Mouse (Mus musculus) forebrain, embryonic 10.5 days (tissue): Measurements from ENCODE around the gene Ppard. TPM values are rescaled to one million over a fixed set of nuclear protein-coding genes. Genes with fewer than 3 reads are reported as not detected.
A peak's percentile ranks its signal among the peaks of the same experiment; 100 is the strongest.
"Not testable (repeated sequence)": the region's sequence is repeated elsewhere in the genome, so short reads cannot be mapped to it uniquely, and the experiment has no call there.

Experiments
- DNase-seq: peaks from one replicate; pipeline ENCODE4 v3.0.0-alpha.2; 2017; ENCODE audit warnings: low spot score; ENCODE audit errors: extremely low spot score
- H3K27ac ChIP-seq: fragments of 300-500 bp; sonication (generic); 2 replicates; pipeline ENCODE4 v1.5.1; 2016; ENCODE audit warnings: mild to moderate bottlenecking
- H3K27me3 ChIP-seq: fragments of 300-500 bp; sonication (generic); 2 replicates; pipeline ENCODE4 v1.6.1; 2016; ENCODE audit warnings: mild to moderate bottlenecking; ENCODE audit not compliant: poor library complexity, severe bottlenecking
- H3K36me3 ChIP-seq: fragments of 300-500 bp; sonication (generic); replicated peaks from 2 replicates; pipeline ENCODE4 v1.6.1; 2016; ENCODE audit warnings: mild to moderate bottlenecking, moderate library complexity
- H3K4me1 ChIP-seq: fragments of 300-500 bp; sonication (generic); 2 replicates; pipeline ENCODE4 v1.6.1; 2016
- H3K4me3 ChIP-seq: fragments of 300-500 bp; sonication (generic); 2 replicates; pipeline ENCODE4 v1.5.1; 2016; ENCODE audit warnings: mild to moderate bottlenecking, moderate library complexity
- H3K9me3 ChIP-seq: fragments of 300-500 bp; sonication (generic); 2 replicates; pipeline ENCODE4 v1.6.1; 2016; ENCODE audit warnings: mild to moderate bottlenecking, moderate library complexity
- WGBS: fragments of 180-500 bp; shearing (Covaris S2); methylation state at CpG from one replicate; pipeline ENCODE4 v1.1.7; 2016; 5-methylcytosine and 5-hydroxymethylcytosine counted together
- polyA plus RNA-seq: library from polyadenylated mRNA; unstranded; fragments of >200 nt; fragmentation: Nextera tagmentation; extraction: Ambion mirVana; gene quantifications from 2 replicates; pipeline ENCODE4 v1.2.1, GENCODE M21; 2016

Gene Ppard
- polyA plus RNA-seq, 1 experiment from 2014 or later, result 1.4 TPM

DNA sequence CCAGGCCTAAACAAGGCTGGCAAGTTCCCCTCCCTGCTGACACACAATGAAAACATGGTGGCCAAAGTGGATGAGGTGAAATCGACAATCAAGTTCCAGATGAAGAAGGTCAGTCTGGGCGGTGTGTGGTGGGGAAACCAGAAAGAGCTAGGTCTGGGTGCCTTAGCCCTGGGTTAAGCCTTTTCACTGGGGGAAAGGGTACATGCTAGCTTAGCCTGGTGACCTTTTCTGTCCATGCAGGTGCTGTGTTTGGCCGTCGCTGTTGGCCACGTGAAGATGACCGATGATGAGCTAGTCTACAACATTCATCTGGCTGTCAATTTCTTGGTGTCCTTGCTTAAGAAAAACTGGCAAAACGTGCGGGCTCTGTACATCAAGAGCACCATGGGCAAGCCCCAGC is 98.1 kb downstream of the Ppard start:
- WGBS, result 69% methylated on average over 8 of the region's 8 CpGs
- H3K27ac ChIP-seq, H3K27me3 ChIP-seq, DNase-seq, H3K9me3 ChIP-seq: not testable (repeated sequence)
- Histone ChIP-seq H3K36me3 (peaks cover 77% of the 10 kb centered on the region), H3K4me1 (peaks cover 78% of the 10 kb centered on the region), H3K4me3 (peak overlapping the region; percentile 99)

DNA sequence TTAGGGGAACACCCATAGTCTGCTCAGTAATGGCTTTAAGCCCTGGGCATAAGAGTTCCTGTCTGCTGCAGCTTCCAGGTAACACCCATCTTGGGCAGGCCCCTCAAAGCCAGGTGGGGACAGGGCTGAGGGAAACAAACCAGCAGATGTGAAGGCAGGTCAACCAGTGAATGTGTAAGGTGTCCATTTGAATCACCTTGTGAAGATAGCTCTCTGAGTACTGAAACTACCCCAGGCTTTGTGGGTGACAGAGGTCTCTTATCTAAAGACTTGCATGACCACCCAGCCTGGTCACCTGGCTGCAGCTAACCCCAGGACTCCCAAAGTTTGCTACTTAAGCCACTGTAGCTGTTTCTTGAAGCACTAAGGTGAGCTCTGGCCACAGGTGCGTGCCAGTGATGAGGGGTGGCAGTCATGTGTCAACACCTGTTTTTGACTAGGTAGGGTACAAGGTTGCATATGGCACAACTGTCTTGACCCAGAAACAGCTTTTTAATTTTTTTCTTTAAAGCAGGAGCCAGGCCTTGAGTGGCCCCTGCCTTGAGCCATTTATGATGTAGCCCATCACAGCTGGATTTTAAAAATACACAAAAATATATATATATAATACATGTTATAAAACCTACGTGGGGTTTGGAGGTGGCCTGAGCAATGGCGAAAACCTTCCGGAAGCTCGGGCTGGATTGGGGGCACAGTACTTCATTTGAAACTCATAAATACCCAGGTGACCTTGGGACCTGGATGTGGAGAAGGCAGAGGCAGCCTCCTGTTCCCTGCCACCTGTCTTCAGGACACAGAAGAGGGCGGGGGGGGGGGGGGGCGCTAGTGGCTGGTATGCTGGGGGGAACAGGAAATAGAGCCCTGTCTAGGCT is 99.0 kb downstream of the Ppard start:
- Histone ChIP-seq H3K4me3 (peak overlapping the region; percentile 99), H3K27ac (peak overlapping the region; percentile 30; the same call in 1 of the 2 replicates), H3K36me3 (peaks cover 78% of the 10 kb centered on the region), H3K9me3 (no peaks in the 10 kb centered on the region), H3K4me1 (peaks cover 78% of the 10 kb centered on the region), H3K27me3 (no peaks in the 10 kb centered on the region)
- WGBS, result 28% methylated on average over 6 of the region's 7 CpGs
- DNase-seq, result peak; percentile 42

GRCm38 (mm10) chr17:28332113-28332914 is 99.8 kb downstream of the Ppard start:
- peaks cover 69% of the 10 kb centered on the region for H3K4me1 ChIP-seq
- H3K4me3 ChIP-seq, result 0 out of 2 replicates have a peak overlapping the region, but pooled peaks have one; percentile 2
- no peaks in the 10 kb centered on the region for H3K27me3 ChIP-seq
- WGBS, result 48% methylated on average over 13 of the region's 13 CpGs
- DNase-seq, result peak; percentile 42
- peak overlapping the region; percentile 51 for H3K27ac ChIP-seq
- H3K36me3 ChIP-seq, result peaks cover 83% of the 10 kb centered on the region
- H3K9me3 ChIP-seq, result no peaks in the 10 kb centered on the region

DNA sequence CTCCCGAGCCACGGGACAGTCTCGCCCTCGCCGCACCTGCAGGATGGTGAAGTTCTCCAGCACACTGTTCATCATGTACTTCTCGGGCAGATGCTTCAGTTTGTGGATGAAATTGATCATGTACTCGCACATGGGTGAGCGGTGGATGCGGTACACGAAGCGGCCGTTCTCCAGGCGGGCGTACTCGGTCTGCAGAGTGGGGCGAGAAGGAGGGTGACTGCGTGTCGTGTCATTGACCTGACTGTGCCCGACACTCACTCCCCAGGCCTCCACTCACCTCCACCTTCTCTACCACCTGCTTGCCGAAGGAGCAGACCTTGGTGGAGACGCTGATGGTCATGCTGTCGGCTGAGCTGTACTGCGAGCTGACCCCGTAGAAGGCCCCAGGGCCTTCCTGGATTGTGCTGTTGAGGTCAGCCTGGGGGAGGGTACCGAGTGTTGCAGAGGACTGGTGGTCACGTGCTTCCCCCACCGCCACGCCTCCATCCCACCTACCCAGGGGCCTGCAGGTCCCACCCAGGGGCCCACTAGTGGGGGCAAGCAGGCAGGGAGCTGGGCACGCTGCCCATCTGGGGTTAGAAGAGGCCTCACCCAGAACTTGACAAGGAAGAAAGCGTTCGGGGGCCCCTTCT is 100.5 kb downstream of the Ppard start:
- WGBS, result 64% methylated on average over 31 of the region's 31 CpGs
- no peak overlapping the region for H3K4me3 ChIP-seq
- H3K27ac ChIP-seq, result peak overlapping the region; percentile 51
- H3K27me3 ChIP-seq, result no peaks in the 10 kb centered on the region
- H3K36me3 ChIP-seq, result peaks cover 90% of the 10 kb centered on the region
- H3K9me3 ChIP-seq, result no peaks in the 10 kb centered on the region
- DNase-seq, result peak; percentile 39
- peaks cover 62% of the 10 kb centered on the region for H3K4me1 ChIP-seq

DNA sequence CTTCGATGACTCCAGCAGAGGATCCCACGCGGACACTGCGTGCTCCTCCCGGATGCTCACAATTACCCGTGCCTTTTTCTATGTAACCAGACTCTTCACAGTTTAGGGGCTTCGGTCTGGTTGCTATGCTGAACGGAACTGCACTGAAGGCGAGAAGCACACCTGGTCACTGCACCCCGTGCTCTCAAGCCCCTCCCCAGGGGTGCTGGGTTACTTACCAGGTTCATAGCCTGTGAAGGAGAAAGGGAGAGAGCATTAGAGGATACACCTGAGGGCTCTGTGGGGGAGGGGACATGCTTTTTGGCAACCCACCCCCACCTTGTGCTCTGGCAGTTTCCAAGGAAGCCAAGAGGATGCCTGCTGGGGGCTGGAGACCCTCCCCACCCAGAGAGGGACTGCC is 102.8 kb downstream of the Ppard start:
- H3K27ac ChIP-seq, result no peak overlapping the region
- WGBS, result 80% methylated on average over 10 of the region's 10 CpGs
- no peaks in the 10 kb centered on the region for H3K9me3 ChIP-seq
- H3K4me3 ChIP-seq, result no peak overlapping the region
- H3K27me3 ChIP-seq, result no peaks in the 10 kb centered on the region
- peaks cover 96% of the 10 kb centered on the region for H3K36me3 ChIP-seq
- DNase-seq, result no peak
- peaks cover 45% of the 10 kb centered on the region for H3K4me1 ChIP-seq

- H3K4me1 ChIP-seq, result peaks cover 43% of the 10 kb centered on the region
- peaks cover 13% of the 10 kb centered on the region for H3K27me3 ChIP-seq
- DNase-seq, result no peak
- H3K9me3 ChIP-seq, result no peaks in the 10 kb centered on the region
- peaks cover 82% of the 10 kb centered on the region for H3K36me3 ChIP-seq
- H3K27ac ChIP-seq, result no peak overlapping the region
- 95% methylated on average over 7 of the region's 7 CpGs for WGBS
- no peak overlapping the region for H3K4me3 ChIP-seq
Observed at GRCm38 (mm10) chr17:28337547-28337946, 105.0 kb downstream of the Ppard start.

- DNase-seq, result no peak
- WGBS, result 80% methylated on average over 7 of the region's 7 CpGs
- H3K9me3 ChIP-seq, result no peaks in the 10 kb centered on the region
- peaks cover 32% of the 10 kb centered on the region for H3K27me3 ChIP-seq
- no peak overlapping the region for H3K4me3 ChIP-seq
- H3K4me1 ChIP-seq, result peaks cover 48% of the 10 kb centered on the region
- H3K36me3 ChIP-seq, result peaks cover 54% of the 10 kb centered on the region
- H3K27ac ChIP-seq, result peak overlapping the region; percentile 57
Observed at GRCm38 (mm10) chr17:28340578-28340977, 108.1 kb downstream of the Ppard start.

- DNase-seq, result peak; percentile 66
- H3K27ac ChIP-seq, result peak overlapping the region; percentile 57
- peaks cover 49% of the 10 kb centered on the region for H3K36me3 ChIP-seq
- H3K9me3 ChIP-seq, result no peaks in the 10 kb centered on the region
- H3K27me3 ChIP-seq, result peaks cover 37% of the 10 kb centered on the region
- peak overlapping the region; percentile 41 for H3K4me3 ChIP-seq
- WGBS, result 9% methylated on average over 26 of the region's 26 CpGs
- peaks cover 53% of the 10 kb centered on the region for H3K4me1 ChIP-seq
Observed at GRCm38 (mm10) chr17:28341091-28341490, 108.6 kb downstream of the Ppard start.

DNA sequence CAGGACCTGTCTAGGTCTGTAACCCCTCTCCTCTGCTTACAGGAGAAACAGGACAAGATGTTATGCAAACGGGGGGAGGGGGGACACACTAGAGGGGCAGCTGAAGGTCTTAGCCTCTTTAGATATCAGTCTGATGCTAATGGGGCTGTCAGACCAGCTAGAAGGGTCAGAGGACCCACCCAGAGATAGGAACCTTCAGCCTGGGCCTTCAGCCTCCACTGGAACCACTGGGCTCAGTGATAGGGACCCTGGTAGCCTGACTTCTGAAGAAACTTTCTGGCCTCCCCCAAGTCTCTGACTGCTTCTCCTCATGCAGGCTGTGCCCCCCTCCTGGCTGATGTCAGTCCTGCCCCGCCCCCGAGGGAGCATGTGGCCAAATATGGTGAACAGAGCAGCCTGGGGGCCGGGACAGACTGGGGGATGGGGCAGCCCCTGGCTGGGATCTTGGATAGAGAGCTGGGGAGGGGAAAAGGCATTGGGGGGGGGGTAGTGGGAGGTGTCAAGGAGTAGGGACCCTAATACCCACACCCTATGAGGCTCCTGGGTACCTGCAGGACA is 111.6 kb downstream of the Ppard start:
- Histone ChIP-seq H3K36me3 (peaks cover 21% of the 10 kb centered on the region), H3K27me3 (peaks cover 66% of the 10 kb centered on the region), H3K4me1 (peaks cover 81% of the 10 kb centered on the region), H3K27ac (peak overlapping the region; percentile 72; the same call in 1 of the 2 replicates), H3K9me3 (no peaks in the 10 kb centered on the region), H3K4me3 (no peak overlapping the region)
- 31% methylated on average over 4 of the region's 4 CpGs for WGBS
- no peak for DNase-seq

DNA sequence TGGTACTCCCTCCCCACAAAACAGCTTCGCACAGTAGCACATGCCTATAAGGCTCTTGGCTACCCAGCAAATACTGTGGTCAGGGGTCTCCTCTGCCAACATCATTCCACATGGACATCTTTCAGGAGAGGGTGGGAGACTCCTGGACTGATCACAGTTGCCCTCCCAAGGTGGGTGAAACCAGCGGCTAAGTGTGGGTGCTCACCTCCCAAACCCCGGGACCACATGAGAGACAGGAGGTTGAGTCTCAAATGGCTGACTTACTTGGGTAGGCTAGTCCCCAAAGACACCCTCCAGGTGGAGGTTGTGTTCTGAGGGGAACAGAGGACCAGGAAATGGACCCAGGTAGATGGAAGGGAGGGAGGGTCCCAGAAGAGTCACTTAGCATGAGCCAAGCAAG is 112.2 kb downstream of the Ppard start:
- WGBS, result 53% methylated on average over 3 of the region's 3 CpGs
- 0 out of 2 replicates have a peak overlapping the region, but pooled peaks have one; percentile 30 for H3K4me3 ChIP-seq
- H3K36me3 ChIP-seq, result peaks cover 16% of the 10 kb centered on the region
- H3K4me1 ChIP-seq, result peaks cover 86% of the 10 kb centered on the region
- H3K9me3 ChIP-seq, result no peaks in the 10 kb centered on the region
- peak overlapping the region; percentile 72; the same call in 1 of the 2 replicates for H3K27ac ChIP-seq
- peaks cover 71% of the 10 kb centered on the region for H3K27me3 ChIP-seq
- DNase-seq, result no peak

GRCm38 (mm10) chr17:28345271-28345721 is 112.8 kb downstream of the Ppard start:
- WGBS, result 9% methylated on average over 8 of the region's 8 CpGs
- DNase-seq, result no peak
- Histone ChIP-seq H3K9me3 (no peaks in the 10 kb centered on the region), H3K4me3 (peak overlapping the region; percentile 30; the same call in 1 of the 2 replicates), H3K36me3 (peaks cover 9% of the 10 kb centered on the region), H3K27ac (peak overlapping the region; percentile 72), H3K27me3 (peaks cover 71% of the 10 kb centered on the region), H3K4me1 (peaks cover 92% of the 10 kb centered on the region)

DNA sequence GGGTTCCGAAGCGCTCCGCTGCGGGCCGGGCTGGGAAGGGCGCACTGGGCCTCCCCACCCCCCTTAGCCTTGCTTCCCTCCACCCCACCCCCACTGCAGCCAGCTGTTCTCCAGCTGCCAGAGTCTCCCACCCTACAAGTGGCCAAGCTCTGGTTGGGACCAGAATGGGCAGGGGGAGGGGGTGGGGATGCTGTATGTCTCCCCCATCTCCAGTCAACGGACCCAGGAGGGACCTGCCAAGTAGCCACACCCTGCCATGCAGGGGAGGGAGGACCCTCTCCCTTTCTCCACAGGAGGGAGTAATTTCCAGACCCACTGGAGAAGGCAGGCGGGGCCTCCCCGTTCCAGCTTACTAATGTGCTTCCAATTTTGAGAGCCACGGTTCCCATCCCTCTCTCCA is 113.4 kb downstream of the Ppard start:
- Histone ChIP-seq H3K4me1 (peaks cover 89% of the 10 kb centered on the region), H3K27me3 (peaks cover 71% of the 10 kb centered on the region), H3K36me3 (0 out of 2 replicates have a peak, but pooled peaks cover 4% of the 10 kb centered on the region), H3K9me3 (no peaks in the 10 kb centered on the region), H3K27ac (peak overlapping the region; percentile 72), H3K4me3 (peak overlapping the region; percentile 30)
- no peak for DNase-seq
- WGBS, result 12% methylated on average over 10 of the region's 10 CpGs
